Mouse (Mus musculus) gastrocnemius, postnatal 36 days (tissue): ENCODE results near the gene Tead3. TPM values are rescaled to one million over a fixed set of nuclear protein-coding genes. Genes with fewer than 3 reads are reported as not detected.

Source experiments
- DNase-seq, 2 experiments: peaks; one replicate each; pipeline ENCODE4 v3.0.0; 2022
- intact Hi-C: fragments of 180-260 bp; cut with DNase I; formaldehyde crosslinking; loops from one replicate; pipeline ENCODE4 v1.15.1; 2025
- total RNA-seq, 2 experiments: library from RNA; stranded (reverse); gene quantifications; 2 replicates each; pipeline ENCODE4 v1.2.3; 2021

The Tead3 gene
- total RNA-seq, 2 experiments from 2014 or later, result 5.7 to 8.1 TPM

DNA sequence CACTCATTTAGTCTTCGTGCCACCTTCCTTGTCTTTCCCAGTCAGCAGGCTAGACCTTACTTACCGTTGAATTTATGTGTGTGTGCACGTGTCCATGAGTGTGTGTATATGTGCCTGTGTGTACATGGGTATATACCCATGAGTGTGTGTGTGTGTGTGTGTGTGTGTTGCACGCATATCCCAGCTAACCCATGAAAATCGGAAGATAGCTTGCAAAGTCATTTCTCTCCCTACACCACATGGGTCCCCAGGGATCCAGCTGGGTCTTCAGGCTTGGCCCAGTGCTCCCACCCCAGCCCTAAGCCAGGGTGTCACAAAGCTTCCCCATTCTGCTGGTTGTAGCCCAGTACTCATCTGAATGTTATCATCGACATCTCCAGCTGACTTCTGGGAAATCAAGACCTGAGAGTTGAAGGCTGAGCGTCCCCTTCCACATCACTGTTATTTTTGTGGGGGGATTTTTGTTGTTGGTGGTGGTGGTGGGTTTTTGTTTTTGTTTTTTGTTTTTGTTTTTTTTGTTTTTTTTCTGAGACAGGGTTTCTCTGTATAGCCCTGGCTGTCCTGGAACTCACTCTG lies 68.7 kb downstream of the Tead3 start:
- intact Hi-C loops, result no loop called here
- no peak for DNase-seq

Other genes starting within 250 kb of the Tead3 start
- gene Scube3, start 208.7 kb downstream of the Tead3 start, total RNA-seq, result under 1 TPM; 0.13 to 0.15 TPM
- gene Zfp523, start 173.7 kb downstream of the Tead3 start, total RNA-seq, result 10 to 100 TPM; 12.4 to 16.7 TPM
- gene Def6, start 143.0 kb downstream of the Tead3 start, total RNA-seq, result 1 to 10 TPM; 1.8 to 2.6 TPM
- gene Ppard, start 118.1 kb downstream of the Tead3 start, total RNA-seq, result 10 to 100 TPM; 24.4 to 31.1 TPM
- gene Fance, start 37.3 kb downstream of the Tead3 start, total RNA-seq, result 10 to 100 TPM in 1 of 2 experiments, 1 to 10 TPM in 1; 7.0 to 10.3 TPM
- gene Rpl10a, start 22.3 kb downstream of the Tead3 start, total RNA-seq, result 100 to 1,000 TPM; 327 to 414 TPM
- gene Tulp1, start 14.4 kb upstream of the Tead3 start, total RNA-seq, result not detected
- 100 to 1,000 TPM; 107 to 115 TPM for gene Fkbp5, start 166.7 kb upstream of the Tead3 start, total RNA-seq
- gene Armc12, start 180.0 kb upstream of the Tead3 start, total RNA-seq, result not detected
- gene Clpsl2, start 198.6 kb upstream of the Tead3 start, total RNA-seq, result not detected
- gene Clps, start 209.9 kb upstream of the Tead3 start, total RNA-seq, result not detected
- not detected for gene Lhfpl5, start 224.8 kb upstream of the Tead3 start, total RNA-seq